Mouse (Mus musculus) ES-Bruce4 (cell line): ENCODE results near the gene Ntrk3. TPM values are rescaled to one million over a fixed set of nuclear protein-coding genes. Genes with fewer than 3 reads are reported as not detected.

Source experiments
- H3K27ac ChIP-seq: 2 replicates; pipeline ENCODE4 v1.5.1; 2012; ENCODE audit warnings: low read length, inconsistent platforms; ENCODE audit not compliant: insufficient read depth
- H3K27me3 ChIP-seq: 2 replicates; pipeline ENCODE4 v1.6.1; 2012; ENCODE audit warnings: mild to moderate bottlenecking, low read length, inconsistent platforms; ENCODE audit not compliant: control insufficient read depth, poor library complexity, insufficient read depth, severe bottlenecking
- H3K36me3 ChIP-seq: 2 replicates; pipeline ENCODE4 v1.6.1; 2012; ENCODE audit warnings: inconsistent platforms, mild to moderate bottlenecking, low read length, moderate library complexity; ENCODE audit not compliant: control insufficient read depth, poor library complexity, insufficient read depth, severe bottlenecking
- H3K4me1 ChIP-seq: one replicate; pipeline ENCODE4 v1.8.1; 2011; ENCODE audit warnings: low read length; ENCODE audit not compliant: control insufficient read depth, insufficient read depth
- H3K4me3 ChIP-seq: 2 replicates; pipeline ENCODE4 v1.5.1; 2011; ENCODE audit warnings: low read depth, mild to moderate bottlenecking, low read length
- H3K9ac ChIP-seq: 2 replicates; pipeline ENCODE4 v1.6.1; 2012; ENCODE audit warnings: low read depth, mild to moderate bottlenecking, inconsistent platforms; ENCODE audit not compliant: poor library complexity, severe bottlenecking
- H3K9me3 ChIP-seq: replicated peaks from 2 replicates; pipeline ENCODE4 v1.6.1; 2012; ENCODE audit warnings: mild to moderate bottlenecking, low read length, inconsistent platforms; ENCODE audit not compliant: control insufficient read depth, poor library complexity, insufficient read depth, severe bottlenecking
- CTCF ChIP-seq: IDR thresholded peaks from one replicate; pipeline ENCODE4 v1.8.1; 2011; ENCODE audit warnings: low read depth, low read length
- EP300 ChIP-seq: IDR thresholded peaks from 2 replicates; pipeline ENCODE4 v1.6.1; 2011; ENCODE audit warnings: low read depth, low read length; ENCODE audit not compliant: insufficient read depth
- POLR2A ChIP-seq: IDR thresholded peaks from one replicate; pipeline ENCODE4 v1.8.1; 2011; ENCODE audit warnings: low read length; ENCODE audit not compliant: insufficient read depth
- polyA plus RNA-seq: library from polyadenylated mRNA; stranded (reverse); fragments of >200 nt; gene quantifications from 2 replicates; pipeline ENCODE4 v1.2.4, GENCODE M21; 2011; ENCODE audit warnings: low read depth; ENCODE audit not compliant: missing spikeins, insufficient read depth, insufficient read length

The Ntrk3 gene
- polyA plus RNA-seq, 1 experiment, result not detected

DNA sequence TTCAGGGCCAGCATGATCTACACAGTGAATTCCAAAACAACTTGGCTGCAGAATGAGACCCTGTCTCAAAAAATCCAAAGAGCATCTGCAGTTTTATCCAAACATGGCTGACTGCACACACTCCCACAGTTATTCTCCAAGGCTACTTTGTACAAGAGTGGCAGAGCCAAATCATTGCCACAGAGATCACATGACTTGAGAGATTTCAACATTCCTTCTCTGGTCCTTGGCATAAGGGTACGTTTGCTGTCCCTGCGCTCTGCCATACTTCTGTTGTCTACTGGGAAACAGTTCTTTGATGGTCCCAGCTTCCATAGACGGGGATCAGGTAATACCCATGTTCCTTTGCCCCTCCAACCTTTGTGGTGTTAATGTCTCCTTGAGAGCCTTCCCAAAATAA is 30.7 kb downstream of the Ntrk3 start:
- H3K36me3 ChIP-seq, result no peaks in the 10 kb centered on the region
- H3K27me3 ChIP-seq, result no peaks in the 10 kb centered on the region
- no peaks in the 10 kb centered on the region for H3K9me3 ChIP-seq
- H3K27ac ChIP-seq, result no peak overlapping the region
- TF ChIP-seq EP300, result no peak
- TF ChIP-seq POLR2A, result no peak
- TF ChIP-seq CTCF, result no peak
- H3K9ac ChIP-seq, result no peak overlapping the region
- no peak overlapping the region for H3K4me3 ChIP-seq
- H3K4me1 ChIP-seq, result no peaks in the 10 kb centered on the region

- Histone ChIP-seq H3K4me1 (no peaks in the 10 kb centered on the region), H3K27me3 (no peaks in the 10 kb centered on the region), H3K9ac (no peak overlapping the region), H3K27ac (no peak overlapping the region), H3K36me3 (no peaks in the 10 kb centered on the region), H3K4me3 (no peak overlapping the region), H3K9me3 (no peaks in the 10 kb centered on the region)
- no peak for TF ChIP-seq EP300
- TF ChIP-seq POLR2A, result no peak
- no peak for TF ChIP-seq CTCF
Measured at GRCm38 (mm10) chr7:78702676-78703075, 35.1 kb downstream of the Ntrk3 start.

GRCm38 (mm10) chr7:78695200-78695599 is 42.6 kb downstream of the Ntrk3 start:
- Histone ChIP-seq H3K4me1 (no peaks in the 10 kb centered on the region), H3K9ac (no peak overlapping the region), H3K27me3 (no peaks in the 10 kb centered on the region), H3K4me3 (no peak overlapping the region), H3K36me3 (no peaks in the 10 kb centered on the region), H3K27ac (no peak overlapping the region), H3K9me3 (no peaks in the 10 kb centered on the region)
- TF ChIP-seq CTCF (no peak), EP300 (no peak)

- H3K36me3 ChIP-seq, result no peaks in the 10 kb centered on the region
- TF ChIP-seq CTCF, result no peak
- TF ChIP-seq POLR2A, result no peak
- TF ChIP-seq EP300, result no peak
- H3K4me1 ChIP-seq, result no peaks in the 10 kb centered on the region
- H3K27me3 ChIP-seq, result no peaks in the 10 kb centered on the region
- H3K9me3 ChIP-seq, result no peaks in the 10 kb centered on the region
- no peak overlapping the region for H3K27ac ChIP-seq
- H3K4me3 ChIP-seq, result no peak overlapping the region
- H3K9ac ChIP-seq, result no peak overlapping the region
Measured at GRCm38 (mm10) chr7:78693148-78693547, 44.7 kb downstream of the Ntrk3 start.

GRCm38 (mm10) chr7:78690956-78691355 is 46.9 kb downstream of the Ntrk3 start:
- Histone ChIP-seq H3K36me3 (no peaks in the 10 kb centered on the region), H3K4me3 (no peak overlapping the region), H3K9ac (no peak overlapping the region), H3K27me3 (no peaks in the 10 kb centered on the region), H3K27ac (no peak overlapping the region), H3K9me3 (no peaks in the 10 kb centered on the region), H3K4me1 (no peaks in the 10 kb centered on the region)
- TF ChIP-seq CTCF (no peak), EP300 (no peak), POLR2A (no peak)

DNA sequence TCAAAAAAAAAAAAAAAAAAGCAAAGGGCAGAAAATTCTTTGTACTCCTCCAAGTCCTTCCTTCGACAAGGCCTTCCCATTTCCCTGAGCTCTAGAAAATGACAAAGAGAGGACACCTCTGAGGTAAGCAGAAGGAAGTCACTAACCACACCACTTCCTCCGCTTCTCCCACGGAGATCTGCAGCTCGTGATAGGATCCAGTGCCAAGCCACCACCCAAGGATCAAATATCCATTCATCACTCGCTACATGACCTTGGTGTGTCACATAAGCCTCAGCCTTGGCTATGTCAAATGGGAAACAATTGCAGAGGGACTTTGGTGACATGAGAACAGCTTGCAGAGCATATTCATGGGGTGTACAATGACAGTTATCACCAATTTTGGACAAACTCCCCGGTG is 52.9 kb downstream of the Ntrk3 start:
- no peak overlapping the region for H3K27ac ChIP-seq
- TF ChIP-seq CTCF, result no peak
- TF ChIP-seq POLR2A, result no peak
- no peak for TF ChIP-seq EP300
- no peaks in the 10 kb centered on the region for H3K27me3 ChIP-seq
- no peak overlapping the region for H3K9ac ChIP-seq
- no peaks in the 10 kb centered on the region for H3K36me3 ChIP-seq
- H3K4me3 ChIP-seq, result no peak overlapping the region
- H3K4me1 ChIP-seq, result no peaks in the 10 kb centered on the region
- H3K9me3 ChIP-seq, result no peaks in the 10 kb centered on the region
